Mouse (Mus musculus) adrenal gland, postnatal 14 days (tissue): Measurements from ENCODE around the gene Add1. TPM values are rescaled to one million over a fixed set of nuclear protein-coding genes. Genes with fewer than 3 reads are reported as not detected.
"Not testable (repeated sequence)": the region's sequence is repeated elsewhere in the genome, so short reads cannot be mapped to it uniquely, and the experiment has no call there.

Source experiments
- DNase-seq: peaks from one replicate; pipeline ENCODE4 v3.0.0; 2021; ENCODE audit warnings: mixed read lengths
- total RNA-seq: library from RNA; stranded (reverse); gene quantifications from 2 replicates; pipeline ENCODE4 v1.2.3, GENCODE M21; 2021

The Add1 gene
- total RNA-seq, 1 experiment from 2014 or later: 149 TPM

DNA sequence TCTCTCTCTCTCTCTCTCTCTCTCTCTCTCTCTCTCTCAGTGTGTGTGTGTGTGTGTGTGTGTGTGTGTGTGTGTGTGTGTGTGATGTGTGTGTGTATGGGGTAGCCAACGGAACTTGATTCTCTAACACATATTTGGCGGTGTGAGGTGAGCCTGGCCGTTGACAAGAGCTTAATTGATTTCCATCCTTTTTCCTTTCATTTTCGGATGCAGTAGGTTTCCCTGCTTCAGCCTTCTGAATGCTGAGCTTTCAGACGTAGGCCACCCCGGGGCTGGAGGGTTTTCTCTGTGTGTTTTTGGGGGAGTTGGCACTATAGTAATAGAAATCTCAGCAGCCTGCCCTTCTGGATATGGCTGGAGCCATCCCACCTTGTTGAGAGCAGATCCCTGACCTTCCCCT is 23.2 kb upstream of the Add1 start:
- no peak for DNase-seq

DNA sequence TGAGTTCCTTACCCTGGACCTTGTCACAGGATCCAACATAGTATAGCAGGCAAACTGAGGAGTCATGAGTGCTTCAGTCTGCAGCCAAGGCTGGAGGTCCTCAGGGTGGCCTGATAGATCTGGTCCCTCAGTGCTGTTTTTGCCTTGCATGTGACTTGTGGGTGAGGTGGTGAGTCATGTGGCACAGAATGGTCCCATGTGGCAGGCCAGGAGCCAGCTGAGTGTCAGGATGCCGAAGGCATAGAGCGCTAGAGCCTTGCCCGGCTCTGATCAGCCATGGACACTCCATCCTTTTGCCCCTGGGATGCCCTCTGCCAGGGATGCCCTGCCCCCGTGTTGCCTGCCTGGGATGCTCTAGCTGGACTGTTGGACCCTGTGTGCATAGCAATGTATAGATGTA is 21.6 kb upstream of the Add1 start:
- no peak for DNase-seq

- no peak for DNase-seq
Observed at GRCm38 (mm10) chr5:34563854-34564253, 9.6 kb upstream of the Add1 start.

GRCm38 (mm10) chr5:34564291-34564690 is 9.2 kb upstream of the Add1 start:
- DNase-seq: no peak

DNA sequence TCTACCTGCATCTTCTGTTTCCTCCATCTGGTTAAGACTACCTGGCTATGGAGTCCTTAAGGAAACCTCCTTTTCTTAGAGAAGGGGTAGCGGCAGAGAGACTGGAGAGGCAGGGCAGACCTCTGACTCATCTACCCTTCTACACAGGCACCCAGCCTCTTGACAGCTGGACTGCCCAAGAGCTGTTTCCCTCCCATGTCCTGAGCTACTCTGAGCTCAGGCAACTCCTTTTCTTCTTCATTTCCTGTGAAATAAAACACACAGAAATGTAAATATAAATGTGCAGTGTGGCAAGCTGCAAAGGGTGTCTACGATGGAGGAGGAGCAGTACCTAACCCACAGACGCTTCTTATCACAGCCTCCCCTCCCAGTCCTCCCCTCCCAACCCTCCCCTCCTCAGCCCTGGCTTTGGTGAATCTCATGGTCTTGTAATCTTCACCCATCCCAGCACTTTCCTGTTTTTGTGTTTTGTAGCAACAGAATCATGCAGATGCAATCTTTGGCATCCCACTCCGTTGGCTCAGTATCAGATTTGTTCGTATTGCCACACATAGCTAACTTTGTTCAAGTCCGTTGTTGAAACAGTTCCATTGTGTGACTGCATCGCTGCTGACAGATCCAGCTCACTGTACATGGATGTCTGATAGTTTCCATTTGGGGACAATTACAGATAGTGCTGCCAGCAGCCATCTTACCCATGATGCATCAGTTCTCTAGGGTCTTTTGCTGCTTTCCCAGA is 7.8 kb upstream of the Add1 start:
- peak; percentile 69 for DNase-seq

- no peak for DNase-seq
Observed at GRCm38 (mm10) chr5:34571551-34571950, 1.9 kb upstream of the Add1 start.

DNA sequence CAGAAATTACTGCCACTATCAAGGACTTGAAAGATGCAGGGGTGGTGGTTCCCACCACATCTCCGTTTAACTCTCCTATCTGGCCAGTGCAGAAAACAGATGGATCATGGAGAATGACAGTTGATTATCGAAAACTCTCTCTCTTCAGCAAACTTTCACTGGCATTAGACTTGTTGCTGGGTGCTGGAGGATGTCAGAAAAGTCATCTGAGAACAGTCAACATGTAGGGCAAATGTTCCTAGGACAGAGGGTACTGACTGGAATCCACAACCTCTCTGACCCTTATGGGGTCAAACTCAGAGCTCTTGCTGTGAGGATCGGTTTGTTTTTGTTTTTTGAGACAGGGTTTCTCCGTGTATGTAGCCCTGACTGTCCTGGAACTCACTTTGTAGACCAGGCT is 896 bp upstream of the Add1 start:
- not testable (repeated sequence) for DNase-seq

- DNase-seq: no peak
Observed at GRCm38 (mm10) chr5:34574721-34575120, 1.3 kb downstream of the Add1 start.

GRCm38 (mm10) chr5:34576286-34576685 is 2.8 kb downstream of the Add1 start:
- no peak for DNase-seq

DNA sequence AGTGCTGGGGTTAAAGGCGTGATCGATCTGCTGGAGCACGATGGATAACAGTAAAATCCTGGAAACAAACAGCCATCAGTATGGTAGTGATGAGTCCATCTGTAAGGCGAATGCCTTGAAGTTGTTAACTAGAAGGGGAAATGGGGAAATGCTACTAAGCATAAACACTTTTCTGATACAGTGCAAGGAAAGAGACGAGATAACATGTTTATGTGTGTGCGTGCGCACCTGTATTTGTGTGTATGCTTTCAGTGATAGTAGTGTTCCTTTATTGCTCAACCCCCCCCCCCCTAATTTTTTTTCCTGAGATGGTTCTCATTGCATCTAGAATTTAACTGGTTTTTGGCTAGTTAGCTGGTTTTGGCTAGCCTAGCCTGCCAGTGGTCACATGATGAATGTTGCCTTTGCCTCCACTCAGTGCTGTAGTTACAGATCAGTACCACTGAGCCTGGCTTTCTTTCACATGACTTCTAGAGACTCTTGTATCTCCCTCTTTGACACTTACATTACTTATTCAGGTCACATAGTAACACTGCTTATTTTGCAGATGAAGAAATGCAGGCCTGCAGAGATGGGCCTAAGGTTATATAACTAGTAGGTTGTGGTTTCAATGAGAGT is 4.7 kb downstream of the Add1 start:
- DNase-seq: no peak

DNA sequence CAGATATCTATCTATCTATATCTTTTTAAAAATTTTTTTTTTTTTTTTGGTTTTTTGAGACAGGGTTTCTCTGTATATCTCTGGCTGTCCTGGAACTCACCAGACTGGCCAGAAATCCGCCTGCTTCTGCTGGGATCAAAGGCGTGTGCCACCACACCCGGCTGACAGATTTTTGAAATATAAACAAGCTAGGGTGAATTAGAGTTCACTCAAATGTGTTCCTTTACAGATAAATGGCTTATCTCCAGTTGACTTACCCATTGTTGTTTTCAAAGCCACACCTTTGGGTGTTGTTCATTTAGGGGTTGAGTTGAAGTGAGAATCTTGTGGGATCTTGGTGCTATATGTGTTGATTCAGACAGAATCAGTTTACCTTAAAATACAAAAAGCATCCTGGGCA is 5.9 kb downstream of the Add1 start:
- no peak for DNase-seq

DNA sequence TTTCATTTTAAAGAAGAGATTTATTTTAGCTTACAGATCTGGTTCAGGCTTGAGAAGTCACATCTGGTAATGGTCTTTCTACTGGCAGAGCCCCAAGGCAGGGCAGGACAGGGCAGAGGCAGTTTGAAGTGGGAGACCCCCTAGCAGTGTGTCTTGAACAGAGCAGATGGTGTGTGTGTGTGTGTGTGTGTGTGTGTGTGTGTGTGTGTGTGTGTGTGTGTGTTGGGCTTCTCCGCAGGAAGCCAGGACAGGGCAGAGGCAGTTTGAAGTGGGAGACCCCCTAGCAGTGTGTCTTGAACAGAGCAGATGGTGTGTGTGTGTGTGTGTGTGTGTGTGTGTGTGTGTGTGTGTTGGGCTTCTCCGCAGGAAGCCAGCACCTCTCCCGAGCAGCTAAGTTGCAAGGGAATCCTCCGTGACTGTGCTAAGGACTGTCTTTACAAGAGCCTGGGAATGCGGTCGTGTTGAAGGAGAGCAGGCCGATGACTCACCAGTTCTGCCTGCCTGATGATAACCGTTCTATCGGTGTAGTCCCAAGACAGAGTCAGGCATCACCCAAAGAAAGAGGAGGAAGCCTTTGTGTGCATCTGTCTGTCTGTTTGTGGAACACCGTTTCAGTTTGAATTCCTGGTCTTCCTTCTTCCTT is 8.3 kb downstream of the Add1 start:
- peak; percentile 62 for DNase-seq

DNA sequence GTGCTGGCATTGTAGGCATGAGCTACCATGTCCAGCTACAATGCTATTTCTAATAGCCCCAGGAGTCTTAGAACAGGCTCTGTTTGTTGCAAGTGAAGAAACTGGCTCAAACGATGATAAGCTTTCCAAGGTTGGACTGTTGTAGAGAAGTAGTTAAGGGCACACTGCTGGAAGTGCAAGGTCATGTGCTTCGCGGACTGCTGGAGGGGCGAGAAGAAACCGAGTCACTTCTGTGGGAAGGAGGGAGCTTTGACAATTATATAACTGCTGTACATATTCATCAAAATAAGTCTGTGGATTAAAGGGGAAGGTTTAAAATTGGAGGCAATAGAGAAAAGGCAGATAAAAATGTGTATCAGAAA is 8.8 kb downstream of the Add1 start:
- DNase-seq: peak; percentile 42

DNA sequence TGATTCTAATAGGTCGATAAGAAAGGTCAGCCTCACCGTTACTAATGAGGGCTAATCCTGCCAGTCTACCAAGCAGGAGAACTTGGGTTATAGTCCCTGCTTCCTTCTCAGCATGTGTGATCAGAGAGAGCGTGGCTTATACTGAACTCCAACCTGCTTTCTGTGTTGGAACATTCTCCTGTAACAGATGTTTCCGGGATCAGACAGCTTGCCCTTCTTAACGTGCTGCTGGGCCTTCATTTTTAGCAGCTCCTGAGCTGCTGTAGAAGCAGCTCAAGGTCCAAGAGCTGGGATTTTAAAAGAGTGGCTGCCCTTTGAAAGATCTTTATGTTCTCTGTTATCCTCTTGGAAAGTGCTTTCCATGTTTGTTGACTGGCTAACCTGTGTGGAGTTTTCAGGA is 11.8 kb downstream of the Add1 start:
- DNase-seq: no peak

GRCm38 (mm10) chr5:34587881-34588280 is 14.4 kb downstream of the Add1 start:
- DNase-seq: no peak

DNA sequence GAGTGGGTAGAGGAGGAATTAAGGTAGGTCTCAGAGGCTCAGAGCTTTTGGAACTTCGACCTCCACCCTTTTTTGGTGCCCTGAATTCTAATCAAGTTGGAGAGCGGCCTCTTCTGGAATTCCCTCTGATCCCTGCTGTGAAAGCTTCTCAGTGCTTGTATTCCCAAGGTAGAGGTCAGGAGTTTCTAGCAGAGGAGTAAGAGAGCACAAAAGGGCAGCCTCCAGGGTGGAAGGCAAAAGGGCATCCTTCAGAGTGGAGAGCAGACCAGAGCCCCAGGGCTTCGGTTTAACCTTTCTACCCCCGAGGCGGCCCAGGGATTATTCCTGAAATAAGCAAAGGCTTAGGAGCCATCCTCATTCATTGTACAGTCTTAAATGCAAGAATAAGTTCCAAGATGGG is 16.6 kb downstream of the Add1 start:
- no peak for DNase-seq

GRCm38 (mm10) chr5:34590702-34591101 is 17.2 kb downstream of the Add1 start:
- no peak for DNase-seq

DNA sequence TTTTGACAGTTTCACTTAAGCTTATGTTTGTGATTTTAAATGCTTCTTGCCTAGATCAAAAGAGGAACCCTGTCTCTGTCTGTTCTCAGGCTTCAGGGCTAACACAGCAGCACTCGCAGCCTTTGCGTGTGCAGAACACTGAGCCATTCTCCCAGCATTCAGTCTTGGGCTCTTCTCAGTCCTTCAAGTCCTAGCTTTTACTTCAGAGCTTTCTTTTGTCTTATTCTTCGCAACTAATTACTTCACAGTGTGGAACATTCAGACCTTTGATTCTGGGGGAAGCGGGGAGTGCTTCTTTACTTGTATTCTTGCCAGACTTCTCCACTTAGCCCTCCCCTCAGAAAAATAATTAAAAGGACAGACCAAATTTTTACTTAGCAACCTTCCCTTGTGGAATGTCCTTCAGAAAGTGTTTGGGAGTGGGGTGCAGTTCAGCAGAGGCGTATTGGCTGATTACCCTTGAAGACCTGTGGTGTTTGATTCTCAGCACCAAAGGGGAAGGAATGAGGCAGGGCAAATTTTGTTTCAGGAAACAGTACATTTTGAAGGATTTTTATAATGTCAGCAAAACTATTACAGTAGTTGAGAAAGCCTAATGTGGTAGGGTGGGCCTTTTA is 18.0 kb downstream of the Add1 start:
- no peak for DNase-seq

DNA sequence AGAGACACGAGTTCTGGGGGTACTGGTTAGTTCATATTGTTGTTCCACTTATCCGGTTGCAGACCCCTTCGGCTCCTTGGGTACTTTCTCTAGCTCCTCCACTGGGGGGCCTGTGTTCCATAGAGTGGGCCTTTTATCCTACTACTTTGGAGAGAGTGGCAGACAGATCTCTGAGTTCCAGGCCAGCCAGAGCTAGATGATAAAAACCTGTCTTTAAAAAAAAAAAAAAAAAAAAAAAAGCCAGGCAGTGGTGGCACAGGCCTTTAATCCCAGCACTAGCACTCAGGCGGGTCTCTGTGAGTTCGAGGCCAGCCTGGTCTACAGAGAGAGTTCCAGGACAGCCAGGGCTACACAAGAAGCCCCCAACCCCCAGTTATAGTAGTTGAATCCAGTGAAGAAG is 18.8 kb downstream of the Add1 start:
- not testable (repeated sequence) for DNase-seq

GRCm38 (mm10) chr5:34592666-34593065 is 19.2 kb downstream of the Add1 start:
- DNase-seq: no peak

- DNase-seq: no peak
Observed at GRCm38 (mm10) chr5:34593202-34593727, 19.8 kb downstream of the Add1 start.

DNA sequence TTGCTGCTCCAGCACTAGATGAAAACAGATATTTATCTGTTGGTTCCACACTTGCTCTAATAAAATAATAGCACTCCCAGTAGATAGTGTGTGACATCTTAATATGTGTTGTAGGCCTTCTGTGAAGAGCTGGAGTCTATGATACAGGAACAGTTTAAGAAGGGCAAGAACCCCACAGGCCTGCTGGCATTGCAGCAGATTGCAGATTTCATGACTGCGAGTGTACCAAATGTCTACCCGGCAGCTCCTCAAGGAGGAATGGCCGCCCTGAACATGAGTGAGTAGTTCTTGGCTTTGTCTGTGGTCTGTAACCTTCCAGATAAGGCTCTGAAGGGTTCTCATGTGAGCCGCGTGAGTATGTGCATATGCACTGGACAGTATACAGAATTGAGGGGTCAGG is 31.1 kb downstream of the Add1 start:
- no peak for DNase-seq
